Mouse (Mus musculus): ENCODE results near the gene Cdh6. TPM values are rescaled to one million over a fixed set of nuclear protein-coding genes. Genes with fewer than 3 reads are reported as not detected.
A peak's percentile ranks its signal among the peaks of the same experiment; 100 is the strongest.

Cdh6 gene
- polyA plus RNA-seq, 1 experiment from 2014 or later: 4.7 TPM

DNA sequence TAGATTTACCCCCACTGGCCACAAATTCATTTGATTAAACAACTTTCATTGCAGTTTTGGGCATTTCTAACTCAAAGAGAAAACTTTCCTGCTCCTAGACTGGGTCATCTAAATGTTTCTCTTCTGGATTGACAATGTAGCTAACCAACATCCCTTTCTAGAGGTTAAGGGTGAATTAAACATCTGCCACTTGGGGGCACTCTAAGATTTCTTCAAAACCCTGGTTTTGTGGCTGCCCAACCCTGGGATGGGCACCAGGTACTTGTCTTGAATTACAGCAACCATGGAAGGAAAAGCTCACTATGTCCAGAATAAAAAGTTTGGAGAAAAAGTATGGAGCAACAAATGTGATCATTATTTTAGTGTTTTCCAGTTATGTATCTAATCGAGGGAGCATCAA, 39.4 kb downstream of the Cdh6 start:
- H3K27ac ChIP-seq: no peak overlapping the region
- no peaks in the 10 kb centered on the region for H3K9me3 ChIP-seq (replicated peaks)
- H3K4me1 ChIP-seq: peaks cover 4% of the 10 kb centered on the region; the same call in 1 of the 2 replicates
- H3K36me3 ChIP-seq: no peaks in the 10 kb centered on the region
- DNase-seq (ENCODE audit: low spot score): peak; percentile 40
- no peaks in the 10 kb centered on the region for H3K27me3 ChIP-seq (ENCODE audit: low read depth, poor library complexity, severe bottlenecking)
- no peak overlapping the region for H3K4me3 ChIP-seq
- WGBS: 52% methylated on average over 1 of the region's 1 CpGs

DNA sequence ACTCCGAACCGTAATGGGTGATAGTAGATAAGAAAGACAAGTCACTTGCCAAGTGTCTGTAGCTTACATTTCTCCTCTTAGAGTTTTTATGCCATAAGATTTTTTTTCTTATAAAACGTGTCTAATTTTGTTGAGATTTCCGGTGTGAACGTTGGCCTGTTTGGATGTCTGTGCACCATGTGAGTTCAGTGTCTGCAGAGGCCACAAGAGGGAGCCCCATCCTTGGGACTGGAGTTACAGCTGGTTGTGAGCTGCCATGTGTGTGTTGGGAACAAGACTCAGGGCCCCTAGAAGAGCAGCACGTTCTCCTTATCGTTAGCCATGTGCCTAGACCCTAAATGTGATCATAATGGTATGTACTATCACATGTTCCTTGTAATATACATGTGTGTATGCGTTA, 40.1 kb downstream of the Cdh6 start:
- H3K27me3 ChIP-seq (ENCODE audit: low read depth, poor library complexity, severe bottlenecking): no peaks in the 10 kb centered on the region
- H3K4me3 ChIP-seq: no peak overlapping the region
- no peak for DNase-seq (ENCODE audit: low spot score)
- no peaks in the 10 kb centered on the region for H3K9me3 ChIP-seq (replicated peaks)
- no peaks in the 10 kb centered on the region for H3K36me3 ChIP-seq
- 97% methylated on average over 8 of the region's 8 CpGs for WGBS
- H3K27ac ChIP-seq: no peak overlapping the region
- H3K4me1 ChIP-seq: peaks cover 4% of the 10 kb centered on the region; the same call in 1 of the 2 replicates

DNA sequence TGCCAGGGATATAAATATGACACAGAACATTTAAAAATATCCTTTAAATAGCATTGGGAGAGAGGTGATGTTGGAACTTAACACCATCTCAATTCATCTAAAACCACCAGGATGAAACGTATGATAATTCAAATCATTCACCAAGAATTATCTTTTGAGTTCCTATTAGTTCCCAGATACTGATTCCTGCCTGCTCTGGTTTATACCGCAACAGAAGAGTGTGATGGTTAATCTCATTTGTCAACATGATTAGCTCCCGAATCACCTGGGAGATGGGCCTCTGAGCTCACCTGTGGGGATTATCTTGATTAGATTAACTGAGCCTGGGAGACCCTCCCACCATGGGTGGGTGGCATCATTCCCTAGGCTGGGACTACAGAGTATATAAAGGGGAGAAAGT, 41.0 kb downstream of the Cdh6 start:
- H3K27ac ChIP-seq: no peak overlapping the region
- H3K36me3 ChIP-seq: no peaks in the 10 kb centered on the region
- H3K9me3 ChIP-seq (replicated peaks): no peaks in the 10 kb centered on the region
- DNase-seq (ENCODE audit: low spot score): no peak
- H3K27me3 ChIP-seq (ENCODE audit: low read depth, poor library complexity, severe bottlenecking): no peaks in the 10 kb centered on the region
- no peak overlapping the region for H3K4me3 ChIP-seq
- 93% methylated on average over 3 of the region's 3 CpGs for WGBS
- peaks cover 4% of the 10 kb centered on the region; the same call in 1 of the 2 replicates for H3K4me1 ChIP-seq

DNA sequence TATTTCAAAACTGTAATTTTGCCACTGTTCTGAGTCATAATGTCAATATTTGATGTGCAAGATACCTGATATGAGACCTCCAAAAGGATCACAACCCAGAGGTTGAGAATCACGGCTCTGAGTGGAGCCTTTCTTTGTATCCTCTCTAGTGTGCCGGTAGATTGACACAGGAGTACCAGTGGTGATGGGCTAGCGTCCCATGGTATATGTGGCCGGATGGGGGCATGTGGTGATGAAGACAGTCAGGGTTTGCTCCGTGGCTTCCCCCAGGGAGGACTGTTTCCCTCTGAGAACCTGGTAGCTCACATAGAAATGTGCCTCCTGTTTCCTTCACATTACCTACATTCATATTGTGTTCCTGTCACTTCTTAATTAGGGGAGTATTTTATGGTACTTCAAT, 43.2 kb downstream of the Cdh6 start:
- Histone ChIP-seq H3K27me3 (ENCODE audit: low read depth, poor library complexity, severe bottlenecking) (no peaks in the 10 kb centered on the region), H3K4me1 (peaks cover 4% of the 10 kb centered on the region; the same call in 1 of the 2 replicates), H3K4me3 (no peak overlapping the region), H3K9me3 (replicated peaks) (no peaks in the 10 kb centered on the region), H3K36me3 (no peaks in the 10 kb centered on the region), H3K27ac (no peak overlapping the region)
- WGBS: 81% methylated on average over 5 of the region's 5 CpGs
- no peak for DNase-seq (ENCODE audit: low spot score)

DNA sequence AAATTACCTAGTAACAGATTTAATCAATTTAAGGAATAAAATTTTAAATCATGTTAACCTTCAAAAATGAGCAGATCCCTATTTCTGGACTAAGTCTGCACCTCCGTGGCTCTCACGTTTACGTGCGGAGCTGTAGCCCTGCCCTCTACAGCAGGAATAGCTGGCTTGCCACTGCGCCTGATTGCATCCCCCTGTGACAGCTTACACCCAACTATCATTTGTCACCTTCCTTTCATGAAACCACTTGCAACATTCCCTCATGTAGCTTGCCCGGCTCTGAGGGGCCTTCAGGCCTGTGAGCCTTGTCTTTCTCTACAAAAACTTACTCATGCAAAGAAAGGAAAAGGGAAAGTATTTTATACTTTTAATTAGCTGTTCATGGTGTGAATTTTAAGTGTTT, 73.1 kb downstream of the Cdh6 start:
- Histone ChIP-seq H3K4me3 (no peak overlapping the region), H3K27ac (no peak overlapping the region), H3K4me1 (0 out of 2 replicates have a peak, but pooled peaks cover 3% of the 10 kb centered on the region), H3K27me3 (ENCODE audit: low read depth, poor library complexity, severe bottlenecking) (no peaks in the 10 kb centered on the region), H3K36me3 (no peaks in the 10 kb centered on the region), H3K9me3 (replicated peaks) (no peaks in the 10 kb centered on the region)
- DNase-seq (ENCODE audit: low spot score): no peak
- 39% methylated on average over 6 of the region's 6 CpGs for WGBS

DNA sequence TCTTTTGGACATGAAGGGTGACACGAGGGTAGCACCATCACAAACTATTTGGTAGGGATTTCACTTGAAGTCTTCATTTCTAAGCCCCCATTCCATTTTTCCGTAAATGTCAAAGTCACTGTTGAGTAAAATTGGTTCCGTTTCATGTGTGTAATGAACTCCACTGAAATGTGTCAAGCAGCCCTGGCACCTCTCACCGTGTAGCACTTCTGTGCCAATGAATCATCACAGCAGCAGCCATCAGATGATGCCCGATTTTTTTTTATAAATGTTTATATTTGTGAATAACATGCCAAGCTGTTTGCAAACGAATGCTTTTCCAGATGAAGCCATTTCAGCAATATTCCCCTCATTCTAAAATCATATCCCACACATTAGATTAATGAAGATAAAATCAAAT, 75.6 kb downstream of the Cdh6 start:
- 0 out of 2 replicates have a peak, but pooled peaks cover 3% of the 10 kb centered on the region for H3K4me1 ChIP-seq
- no peak for DNase-seq (ENCODE audit: low spot score)
- H3K4me3 ChIP-seq: no peak overlapping the region
- no peak overlapping the region for H3K27ac ChIP-seq
- H3K9me3 ChIP-seq (replicated peaks): no peaks in the 10 kb centered on the region
- H3K36me3 ChIP-seq: no peaks in the 10 kb centered on the region
- 91% methylated on average over 6 of the region's 6 CpGs for WGBS
- H3K27me3 ChIP-seq (ENCODE audit: low read depth, poor library complexity, severe bottlenecking): no peaks in the 10 kb centered on the region

DNA sequence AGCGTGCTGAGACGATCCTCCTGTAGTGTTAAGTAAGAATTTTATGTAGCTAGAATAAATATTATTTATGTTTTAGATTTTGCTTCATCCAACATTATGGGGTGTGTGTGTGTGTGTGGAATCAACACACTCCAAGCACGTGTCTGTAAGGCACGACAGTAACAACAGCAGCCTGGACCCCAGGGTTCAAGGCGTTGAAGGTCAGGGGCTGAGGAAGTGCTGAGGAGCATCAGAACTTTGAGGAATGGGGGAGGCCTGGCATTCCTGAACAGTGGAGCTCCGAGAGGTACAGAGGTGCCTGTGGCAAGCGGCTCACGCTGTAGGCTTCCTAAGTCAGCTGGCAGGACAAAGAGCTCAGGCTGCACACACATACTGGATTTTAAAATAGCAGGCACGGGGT, 78.1 kb downstream of the Cdh6 start:
- 71% methylated on average over 9 of the region's 9 CpGs for WGBS
- no peaks in the 10 kb centered on the region for H3K36me3 ChIP-seq
- no peaks in the 10 kb centered on the region for H3K27me3 ChIP-seq (ENCODE audit: low read depth, poor library complexity, severe bottlenecking)
- 0 out of 2 replicates have a peak, but pooled peaks cover 1% of the 10 kb centered on the region for H3K4me1 ChIP-seq
- DNase-seq (ENCODE audit: low spot score): no peak
- H3K9me3 ChIP-seq (replicated peaks): no peaks in the 10 kb centered on the region
- no peak overlapping the region for H3K27ac ChIP-seq
- H3K4me3 ChIP-seq: no peak overlapping the region

DNA sequence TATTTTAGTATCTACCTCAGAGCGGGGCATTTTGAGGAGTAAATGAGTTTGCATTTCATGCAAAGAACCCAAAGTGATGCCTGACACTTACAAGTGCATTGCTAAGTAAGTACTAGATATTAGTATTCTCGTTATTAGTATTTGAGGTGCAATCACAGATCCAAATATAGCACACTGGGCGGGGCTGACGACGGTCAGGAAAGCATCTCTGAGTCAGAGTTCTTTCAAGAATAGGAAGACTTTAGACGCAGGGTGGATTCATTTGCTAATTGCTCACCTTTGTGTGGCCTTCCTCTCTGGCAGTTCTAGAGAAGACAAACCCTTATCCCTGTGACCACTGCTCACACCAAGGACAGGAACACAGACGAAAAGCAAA, 78.6 kb downstream of the Cdh6 start:
- no peaks in the 10 kb centered on the region for H3K36me3 ChIP-seq
- no peaks in the 10 kb centered on the region for H3K27me3 ChIP-seq (ENCODE audit: low read depth, poor library complexity, severe bottlenecking)
- no peak for DNase-seq (ENCODE audit: low spot score)
- H3K4me1 ChIP-seq: no peaks in the 10 kb centered on the region
- WGBS: 76% methylated on average over 7 of the region's 7 CpGs
- H3K27ac ChIP-seq: no peak overlapping the region
- no peak overlapping the region for H3K4me3 ChIP-seq
- H3K9me3 ChIP-seq (replicated peaks): no peaks in the 10 kb centered on the region

DNA sequence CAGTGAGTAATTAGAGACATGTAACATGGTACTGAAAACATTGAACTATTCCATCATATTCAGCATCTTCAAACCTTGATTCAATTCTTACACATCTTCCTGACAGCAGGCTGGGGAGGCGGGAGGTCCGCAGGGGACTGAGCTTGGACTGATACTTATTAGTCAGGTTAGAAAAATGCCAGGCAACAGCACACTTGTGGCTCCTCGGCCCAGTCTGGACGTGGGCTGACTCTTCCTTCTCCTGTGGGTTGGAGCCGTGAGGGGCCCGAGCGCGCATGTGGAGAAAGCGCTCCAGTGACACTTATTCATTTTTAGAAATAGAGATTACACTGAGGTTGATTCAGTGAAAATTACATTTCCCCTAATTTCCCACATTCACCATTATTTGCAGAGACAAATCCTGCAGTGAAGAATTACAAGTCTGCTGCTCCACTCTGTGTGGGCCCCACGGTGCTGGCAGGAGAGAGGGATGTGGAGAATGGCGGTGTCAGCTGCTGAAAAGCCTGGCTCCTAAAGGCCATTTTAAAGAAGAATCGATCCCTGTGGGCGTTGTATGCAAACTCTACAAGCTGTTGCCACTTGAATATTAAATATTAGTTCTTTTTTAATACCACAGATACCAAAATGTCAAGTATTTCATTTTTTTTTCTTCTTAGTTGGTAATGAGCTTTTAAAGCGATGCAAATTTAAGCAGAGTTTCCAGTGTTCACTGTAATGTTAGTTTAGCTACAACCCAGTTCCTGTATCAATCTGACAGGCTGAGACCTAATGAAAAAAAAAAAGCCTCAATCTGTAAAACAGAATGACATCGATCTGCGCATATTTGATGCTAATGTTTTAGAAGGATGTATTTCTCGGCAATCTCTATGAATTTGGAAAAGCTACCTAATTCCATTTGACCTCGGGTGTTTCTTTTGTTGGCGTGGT, 79.3 kb downstream of the Cdh6 start:
- no peak for DNase-seq (ENCODE audit: low spot score)
- H3K36me3 ChIP-seq: no peaks in the 10 kb centered on the region
- WGBS: 90% methylated on average over 19 of the region's 19 CpGs

DNA sequence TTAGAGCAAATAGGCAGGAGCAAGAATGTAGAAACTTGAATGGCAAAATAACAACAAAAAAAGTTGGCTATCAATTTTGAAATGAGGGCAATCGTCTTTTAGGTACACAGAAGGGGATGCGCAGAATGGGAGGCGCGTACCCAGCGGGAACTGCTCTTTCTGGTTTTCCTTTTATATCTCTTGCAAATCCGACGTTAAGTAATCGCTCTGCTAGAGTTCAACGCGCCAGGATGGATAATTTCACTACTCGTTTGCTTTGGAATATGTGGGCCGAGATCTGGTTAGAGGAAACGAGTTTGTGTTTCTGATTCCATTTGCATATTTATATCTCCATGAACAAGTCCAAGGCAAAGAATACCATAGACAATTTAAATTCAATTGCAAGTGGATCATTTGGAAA, 81.4 kb downstream of the Cdh6 start:
- WGBS: 91% methylated on average over 13 of the region's 13 CpGs

More for the DNA sequence above, 79.3 kb downstream of the Cdh6 start:
- Histone ChIP-seq H3K27ac (no peak overlapping the region), H3K27me3 (ENCODE audit: low read depth, poor library complexity, severe bottlenecking) (no peaks in the 10 kb centered on the region), H3K4me3 (no peak overlapping the region), H3K9me3 (replicated peaks) (no peaks in the 10 kb centered on the region), H3K4me1 (no peaks in the 10 kb centered on the region)

DNA sequence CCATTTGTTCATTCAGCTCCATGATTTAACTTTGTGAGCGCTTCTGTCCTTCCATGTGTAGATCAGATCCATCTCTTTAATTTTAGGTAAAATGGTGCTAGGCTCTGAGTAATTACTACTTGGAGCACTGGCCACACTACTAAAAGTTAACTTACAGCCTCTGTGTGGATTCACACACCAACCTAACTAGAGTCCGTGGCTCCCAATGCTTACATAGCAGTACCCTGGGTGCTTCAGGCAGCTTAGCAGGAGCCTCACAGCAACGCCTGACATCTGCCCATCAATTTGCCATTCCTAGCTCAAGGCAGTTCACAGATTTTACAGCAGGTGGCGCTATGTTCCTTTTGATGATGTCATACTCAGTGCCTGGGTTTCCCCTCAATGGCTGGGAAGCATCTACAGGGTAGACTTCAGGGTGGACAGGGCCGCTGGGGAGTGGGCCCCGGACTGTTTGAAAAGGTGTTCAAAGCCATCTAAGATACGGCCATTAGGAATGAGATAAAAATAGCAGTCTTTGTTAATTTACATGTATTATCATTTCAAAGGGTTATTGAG, 84.9 kb downstream of the Cdh6 start:
- peak; percentile 79 for DNase-seq (ENCODE audit: low spot score)
- no peaks in the 10 kb centered on the region for H3K4me1 ChIP-seq
- no peaks in the 10 kb centered on the region for H3K36me3 ChIP-seq
- no peak overlapping the region for H3K27ac ChIP-seq
- no peak overlapping the region for H3K4me3 ChIP-seq
- H3K9me3 ChIP-seq (replicated peaks): no peaks in the 10 kb centered on the region
- WGBS: 51% methylated on average over 7 of the region's 7 CpGs
- H3K27me3 ChIP-seq (ENCODE audit: low read depth, poor library complexity, severe bottlenecking): no peaks in the 10 kb centered on the region

More for the DNA sequence above, 81.4 kb downstream of the Cdh6 start:
- Histone ChIP-seq H3K36me3 (no peaks in the 10 kb centered on the region), H3K27ac (no peak overlapping the region), H3K4me3 (no peak overlapping the region), H3K4me1 (no peaks in the 10 kb centered on the region), H3K27me3 (ENCODE audit: low read depth, poor library complexity, severe bottlenecking) (no peaks in the 10 kb centered on the region), H3K9me3 (replicated peaks) (no peaks in the 10 kb centered on the region)
- no peak for DNase-seq (ENCODE audit: low spot score)

DNA sequence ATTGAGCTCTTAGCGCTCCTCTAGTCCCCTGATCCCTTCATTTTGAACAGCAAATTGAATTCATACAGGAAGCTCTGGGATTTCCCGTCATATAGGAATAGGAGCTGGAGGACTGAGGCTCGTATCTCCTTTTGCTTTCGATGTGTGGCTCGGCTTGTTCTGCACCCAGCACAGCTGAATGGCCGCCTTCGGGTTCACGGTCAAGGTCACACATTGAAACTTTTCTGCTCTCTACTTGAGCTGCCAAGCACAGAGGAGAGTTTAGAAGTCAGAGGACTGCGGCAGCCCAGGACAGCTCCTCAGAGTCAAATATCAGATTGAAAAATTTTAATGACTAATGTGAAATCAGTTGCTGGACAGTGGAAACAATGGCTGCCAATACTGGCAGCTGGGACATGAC, 88.7 kb downstream of the Cdh6 start:
- Histone ChIP-seq H3K27ac (no peak overlapping the region), H3K4me1 (no peaks in the 10 kb centered on the region), H3K36me3 (no peaks in the 10 kb centered on the region), H3K4me3 (no peak overlapping the region), H3K9me3 (replicated peaks) (no peaks in the 10 kb centered on the region), H3K27me3 (ENCODE audit: low read depth, poor library complexity, severe bottlenecking) (no peaks in the 10 kb centered on the region)
- DNase-seq (ENCODE audit: low spot score): no peak
- WGBS: 92% methylated on average over 9 of the region's 9 CpGs

DNA sequence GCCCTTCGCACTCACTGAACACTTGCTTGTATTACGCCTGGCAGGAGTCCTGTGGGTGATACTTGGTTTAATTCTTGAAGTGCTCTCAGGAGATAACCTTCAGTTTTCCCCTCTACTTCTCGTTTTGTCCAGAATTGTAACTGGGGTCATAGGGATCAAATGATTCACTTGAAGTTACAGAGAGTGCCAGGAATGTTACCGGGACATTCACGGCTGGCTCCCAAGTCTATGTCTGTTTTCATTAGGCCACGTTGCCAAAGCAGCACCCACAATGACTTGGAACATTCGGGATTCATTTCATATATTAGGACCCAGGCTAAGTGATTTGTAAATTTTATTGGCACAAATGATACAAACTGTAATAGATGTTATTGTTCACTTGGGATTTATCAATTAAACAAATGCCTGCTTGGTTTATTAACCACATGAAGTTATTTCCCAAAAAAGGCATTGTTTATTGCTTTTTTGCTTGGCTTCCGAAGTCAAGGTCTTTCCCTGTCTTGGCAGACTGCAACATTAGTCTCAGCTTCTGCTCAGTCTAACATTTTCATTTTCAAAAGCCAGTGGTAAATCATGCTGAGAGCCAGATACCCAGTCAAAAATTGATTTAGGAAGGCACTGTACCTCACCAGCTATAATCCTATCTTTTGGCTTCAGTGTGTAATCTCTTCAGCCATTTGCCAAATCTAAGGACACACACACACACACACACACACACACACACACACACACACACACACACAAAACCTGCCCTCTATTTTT, 96.4 kb downstream of the Cdh6 start:
- no peak overlapping the region for H3K4me3 ChIP-seq
- no peaks in the 10 kb centered on the region for H3K36me3 ChIP-seq
- WGBS: 88% methylated on average over 8 of the region's 8 CpGs
- no peak overlapping the region for H3K27ac ChIP-seq
- H3K4me1 ChIP-seq: no peaks in the 10 kb centered on the region
- no peaks in the 10 kb centered on the region for H3K27me3 ChIP-seq (ENCODE audit: low read depth, poor library complexity, severe bottlenecking)
- DNase-seq (ENCODE audit: low spot score): peak; percentile 8
- H3K9me3 ChIP-seq (replicated peaks): no peaks in the 10 kb centered on the region
